Mouse (Mus musculus) CH12.LX (cell line): ENCODE results near the gene Tha1.

ENCODE experiments used
- CTCF ChIP-seq, 2 experiments: IDR thresholded peaks in 1 of 2; conservative IDR thresholded peaks in 1 of 2; 2 replicates each; pipeline ENCODE4 v1.5.1; 2011 to 2012; ENCODE audit warnings: low read depth in 2 of 2, low read length in 2 of 2, improper control_type of control experiment in 1 of 2, inconsistent platforms in 1 of 2, mild to moderate bottlenecking in 1 of 2, moderate library complexity in 1 of 2
- E2F4 ChIP-seq: IDR thresholded peaks from 2 replicates; pipeline ENCODE4 v1.6.1; 2011; ENCODE audit warnings: low read depth, low read length, improper control_type of control experiment; ENCODE audit not compliant: insufficient replicate concordance
- ELF1 ChIP-seq: IDR thresholded peaks from 2 replicates; pipeline ENCODE4 v1.6.1; 2014; ENCODE audit warnings: low read depth, mild to moderate bottlenecking, inconsistent platforms, low read length, improper control_type of control experiment
- IRF4 ChIP-seq: IDR thresholded peaks from 2 replicates; pipeline ENCODE4 v1.6.1; 2014; ENCODE audit warnings: low read depth, mild to moderate bottlenecking, inconsistent platforms, low read length, improper control_type of control experiment
- POLR2A ChIP-seq: IDR thresholded peaks from 2 replicates; pipeline ENCODE4 v1.6.1; 2011; ENCODE audit warnings: low read depth, mild to moderate bottlenecking, improper control_type of control experiment, low read length
- ZNF384 ChIP-seq: IDR thresholded peaks from 2 replicates; pipeline ENCODE4 v1.6.1; 2012; ENCODE audit warnings: low read depth, low read length, improper control_type of control experiment, inconsistent platforms

DNA sequence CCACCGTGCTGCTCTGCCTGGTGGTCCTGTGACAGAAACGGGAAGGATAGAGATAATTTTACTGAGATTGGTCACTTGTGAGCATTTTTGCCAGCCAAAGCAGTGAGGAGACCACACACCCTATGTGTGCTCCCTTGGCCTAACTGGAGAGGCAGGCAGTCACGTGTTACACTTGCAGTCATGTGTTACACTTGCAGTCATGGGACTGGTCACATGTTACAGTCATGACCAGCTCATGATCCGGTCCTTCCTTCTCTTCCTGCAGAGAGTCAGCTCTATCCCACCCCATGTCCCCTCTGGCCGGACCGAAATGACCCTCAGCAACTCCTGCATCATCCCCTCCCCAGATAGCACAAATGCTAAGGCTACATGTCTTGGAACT is 7.7 kb upstream of the Tha1 start:
- no peak for TF ChIP-seq E2F4
- TF ChIP-seq ELF1: no peak
- TF ChIP-seq IRF4: no peak
- no peak for TF ChIP-seq POLR2A
- TF ChIP-seq CTCF (conservative IDR thresholded peaks at IDR 0.05 in 1 of 2, IDR thresholded peaks at IDR 0.05 in 1 of 2; ENCODE audit: low read depth in 2 of 2, low read length in 2 of 2): no peak
- TF ChIP-seq ZNF384: no peak
